In the genomic region with DNA sequence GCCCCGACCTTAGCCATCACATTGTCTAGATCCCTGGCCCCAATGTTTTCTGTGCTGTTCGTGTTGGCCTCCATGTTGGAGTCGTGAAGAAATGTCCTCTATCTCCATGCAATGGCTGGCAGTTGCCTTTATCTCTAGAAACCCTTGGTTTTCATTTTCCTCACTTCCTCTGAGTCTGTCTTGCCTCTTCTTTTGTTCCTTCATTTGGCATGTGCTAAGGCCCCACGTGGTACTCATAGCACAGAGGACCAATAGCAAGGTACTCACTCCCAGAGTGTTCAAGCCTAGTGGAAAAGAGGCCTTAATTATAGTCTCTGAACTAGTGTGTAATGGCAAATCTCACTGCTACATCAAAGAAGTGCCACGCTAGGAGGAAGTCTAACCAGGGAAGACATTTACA, we compare ENCODE assay signal across 25 mouse cellular contexts.
"Had no signal": no experiment of that assay in that cellular context is flagged by ENCODE, and none has a peak within 500 bp of the region (broad histone marks: within the 10 kb centered on the region; RNA-seq: fewer than 3 reads in every experiment).

No protein-coding gene starts in this region.

- DNase-seq: gastrocnemius, adult 2 months; gastrocnemius, postnatal 10 days; gastrocnemius, postnatal 25 days; heart, adult 18-20 months; heart, postnatal 10 days; heart, postnatal 4 days; kidney, adult 2 months; kidney, adult 9 months; kidney, postnatal 14 days; kidney, postnatal 36 days; layer of hippocampus, adult 9-11 months; layer of hippocampus, postnatal 36 days had no signal

- H3K9me3 ChIP-seq: heart, embryonic 10.5 days; heart, embryonic 12.5 days; hindbrain, embryonic 13.5 days; intestine, embryonic 15.5 days; kidney, embryonic 15.5 days; limb, embryonic 13.5 days; limb, embryonic 15.5 days; liver, embryonic 12.5 days had no signal

- H3K4me1 ChIP-seq: intestine, embryonic 15.5 days had no signal

- H3K4me2 ChIP-seq: heart, embryonic 12.5 days; hindbrain, embryonic 13.5 days; intestine, embryonic 15.5 days; kidney, embryonic 15.5 days; limb, embryonic 13.5 days; limb, embryonic 15.5 days; liver, embryonic 12.5 days had no signal

- H3K36me3 ChIP-seq: heart, embryonic 10.5 days; heart, embryonic 12.5 days; hindbrain, embryonic 13.5 days; intestine, embryonic 15.5 days; kidney, embryonic 15.5 days; limb, embryonic 13.5 days; limb, embryonic 15.5 days; liver, embryonic 12.5 days had no signal

- ATAC-seq: hindbrain, embryonic 16.5 days; inflammation-experienced regulatory T-cells, adult 6 months; intestine, embryonic 15.5 days; intestine, postnatal 0 days; liver, embryonic 12.5 days had no signal

- H3K27me3 ChIP-seq: intestine, embryonic 15.5 days; limb, embryonic 13.5 days; limb, embryonic 15.5 days had no signal

- H3K9ac ChIP-seq: heart, embryonic 12.5 days; hindbrain, embryonic 13.5 days; intestine, embryonic 15.5 days; kidney, embryonic 15.5 days; limb, embryonic 13.5 days; limb, embryonic 15.5 days; liver, embryonic 12.5 days; liver, embryonic 14.5 days had no signal

- H3K27ac ChIP-seq: gastrocnemius, adult 2 months; heart, embryonic 10.5 days; hindbrain, embryonic 13.5 days; intestine, embryonic 15.5 days; kidney, embryonic 15.5 days; kidney, postnatal 0 days; limb, embryonic 13.5 days; limb, embryonic 15.5 days; liver, embryonic 12.5 days; liver, embryonic 14.5 days had no signal

- H3K4me3 ChIP-seq: gastrocnemius, adult 2 months; heart, embryonic 10.5 days; heart, embryonic 12.5 days; hindbrain, embryonic 13.5 days; intestine, embryonic 15.5 days; kidney, embryonic 15.5 days; limb, embryonic 13.5 days; limb, embryonic 15.5 days; liver, embryonic 12.5 days had no signal
